Comparison of ENCODE assay signal across 7 mouse cellular contexts in genomic region chr17:5440159-5440971, GRCm38 (mm10). TPM values are rescaled to one million over a fixed set of nuclear protein-coding genes. Genes with fewer than 3 reads are reported as not detected.
DNase-seq lines count a peak whose midpoint lies in the region; ATAC-seq and TF ChIP-seq lines count a peak whose summit lies in the region.

Tmem242 (minus strand) TSS chr17:5440259.

- peak; percentile 59 for TF ChIP-seq POLR2A in small intestine, adult 2 months (IDR thresholded peaks at IDR 0.05; ENCODE audit: low read depth, low read length)

- peak; percentile 89 for ATAC-seq in intestine, postnatal 0 days
- ATAC-seq in midbrain, embryonic 12.5 days (ENCODE audit: low FRiP score, low read depth), result peak; percentile 92

- peak within 1 kb of the TSS; percentile 91 for H3K27ac ChIP-seq in embryonic facial prominence, embryonic 10.5 days (replicated peaks)
- H3K27ac ChIP-seq in intestine, postnatal 0 days (ENCODE audit: low read depth, low read length), result peak within 1 kb of the TSS; percentile 83
- H3K27ac ChIP-seq in midbrain, embryonic 12.5 days (replicated peaks), result peak within 1 kb of the TSS; percentile 56
- H3K27ac ChIP-seq in small intestine, adult 2 months (ENCODE audit: insufficient read depth, low read depth, low read length), result peak within 1 kb of the TSS; percentile 78

- TF ChIP-seq CTCF in intestine, postnatal 0 days (IDR thresholded peaks at IDR 0.05; ENCODE audit: low read depth), result peak; percentile 79
- TF ChIP-seq CTCF in small intestine, adult 2 months (IDR thresholded peaks at IDR 0.05; ENCODE audit: extremely low read depth, insufficient read length, insufficient replicate concordance, low read depth, low read length), result peak; percentile 78; the same call in 1 of the 2 replicates

- intact Hi-C loops in left cerebral cortex, postnatal 4 days (cut with DNase I), result loop anchor here (2.0 to 5.0 kb wide), 2 partner anchors 52 to 312 kb away; partner anchors contain the start of gene Zdhhc14

- peaks cover 8% of the 10 kb centered on the region; the same call in 1 of the 2 replicates for H3K36me3 ChIP-seq in embryonic facial prominence, embryonic 10.5 days (replicated peaks)
- no peaks in the 10 kb centered on the region for H3K36me3 ChIP-seq in intestine, postnatal 0 days (ENCODE audit: control insufficient read depth, insufficient read depth)
- peaks cover 5% of the 10 kb centered on the region; the same call in 1 of the 2 replicates for H3K36me3 ChIP-seq in midbrain, embryonic 12.5 days
- peaks cover 5% of the 10 kb centered on the region for H3K36me3 ChIP-seq in small intestine, adult 2 months (ENCODE audit: control insufficient read depth, insufficient read depth, low read length)

- peak; percentile 94 for DNase-seq in adrenal gland, postnatal 10 days
- DNase-seq in embryonic facial prominence, embryonic 10.5 days (ENCODE audit: low spot score), result peak; percentile 88
- DNase-seq in gonadal fat pad, adult 2 months (ENCODE audit: low read depth), result peak; percentile 59
- peak; percentile 86 for DNase-seq in left cerebral cortex, postnatal 4 days

- WGBS in embryonic facial prominence, embryonic 10.5 days, result under 1% methylated on average over 27 of the region's 27 CpGs
- under 1% methylated on average over 27 of the region's 27 CpGs for WGBS in intestine, postnatal 0 days
- WGBS in midbrain, embryonic 12.5 days, result under 1% methylated on average over 27 of the region's 27 CpGs
- 1% methylated on average over 27 of the region's 27 CpGs for WGBS in small intestine, adult 2 months

- H3K4me1 ChIP-seq in embryonic facial prominence, embryonic 10.5 days, result peaks cover 15% of the 10 kb centered on the region
- H3K4me1 ChIP-seq in intestine, postnatal 0 days (replicated peaks; ENCODE audit: control insufficient read depth, insufficient read depth, low read length), result no peaks in the 10 kb centered on the region
- peaks cover 13% of the 10 kb centered on the region for H3K4me1 ChIP-seq in midbrain, embryonic 12.5 days
- H3K4me1 ChIP-seq in small intestine, adult 2 months (ENCODE audit: control insufficient read depth, insufficient read depth, insufficient read length, low read length), result peaks cover 2% of the 10 kb centered on the region

- no peaks in the 10 kb centered on the region for H3K9me3 ChIP-seq in embryonic facial prominence, embryonic 10.5 days
- H3K9me3 ChIP-seq in intestine, postnatal 0 days (ENCODE audit: control insufficient read depth), result no peaks in the 10 kb centered on the region
- H3K9me3 ChIP-seq in midbrain, embryonic 12.5 days, result no peaks in the 10 kb centered on the region

- peak within 1 kb of the TSS; percentile 71 for H3K4me2 ChIP-seq in intestine, postnatal 0 days (replicated peaks; ENCODE audit: low read depth)
- peak within 1 kb of the TSS; percentile 71 for H3K4me2 ChIP-seq in midbrain, embryonic 12.5 days (replicated peaks)

- no peaks in the 10 kb centered on the region for H3K27me3 ChIP-seq in embryonic facial prominence, embryonic 10.5 days (replicated peaks; ENCODE audit: low read depth, poor library complexity, severe bottlenecking)
- H3K27me3 ChIP-seq in intestine, postnatal 0 days (replicated peaks; ENCODE audit: control insufficient read depth, insufficient read depth, low read length), result no peaks in the 10 kb centered on the region
- H3K27me3 ChIP-seq in midbrain, embryonic 12.5 days, result no peaks in the 10 kb centered on the region
- no peaks in the 10 kb centered on the region for H3K27me3 ChIP-seq in small intestine, adult 2 months (ENCODE audit: control insufficient read depth, insufficient read depth, low read length)

- H3K9ac ChIP-seq in intestine, postnatal 0 days (ENCODE audit: low read depth, low read length), result peak within 1 kb of the TSS; percentile 74
- peak within 1 kb of the TSS; percentile 68 for H3K9ac ChIP-seq in midbrain, embryonic 12.5 days (replicated peaks)

- H3K4me3 ChIP-seq in embryonic facial prominence, embryonic 10.5 days, result peak within 1 kb of the TSS; percentile 80
- peak within 1 kb of the TSS; percentile 75 for H3K4me3 ChIP-seq in intestine, postnatal 0 days (ENCODE audit: low read depth, low read length)
- H3K4me3 ChIP-seq in midbrain, embryonic 12.5 days, result peak within 1 kb of the TSS; percentile 70
- H3K4me3 ChIP-seq in small intestine, adult 2 months (ENCODE audit: low read depth, low read length), result peak within 1 kb of the TSS; percentile 85

RNA-seq across cellular contexts. Expression of gene Tmem242, which starts in this region (rescaled TPM):
- 100 to 1,000 TPM; 145 to 151 TPM for total RNA-seq in adrenal gland, postnatal 10 days (2021)
- polyA plus RNA-seq in embryonic facial prominence, embryonic 10.5 days (2016; fragmentation: Nextera tagmentation; extraction: Ambion mirVana), result 135 and 137 TPM in 2 replicates
- 14.6 and 23.4 TPM in 2 replicates for polyA plus RNA-seq in gonadal fat pad, adult 2 months (2012; rRNA removed)
- 90.3 and 90.7 TPM in 2 replicates for polyA plus RNA-seq in intestine, postnatal 0 days (2015; fragmentation: Nextera tagmentation; extraction: Ambion mirVana)
- 10 to 100 TPM; 67.6 to 71.8 TPM for total RNA-seq in left cerebral cortex, postnatal 4 days (2021)
- 112 and 122 TPM in 2 replicates for polyA plus RNA-seq in midbrain, embryonic 12.5 days (2016; fragmentation: Nextera tagmentation; extraction: Ambion mirVana)
- polyA plus RNA-seq in small intestine, adult 2 months (2012; rRNA removed), result 2.1 and 3.7 TPM in 2 replicates

Comparison
In these comparisons a context has a peak if more than half of its experiments do, and no peak if none do; other contexts are left out.
1. Peak in every context shown above with its lines: DNase-seq, ATAC-seq, H3K4me3 ChIP-seq and H3K27ac ChIP-seq.